Mouse (Mus musculus) C2C12 (cell line): Measurements from ENCODE around the gene Pan3. TPM values are rescaled to one million over a fixed set of nuclear protein-coding genes. Genes with fewer than 3 reads are reported as not detected.

Experiments used
- H3K27me3 ChIP-seq: one replicate; pipeline ENCODE4 v1.6.1; 2011; ENCODE audit not compliant: control insufficient read depth, insufficient read depth, insufficient read length
- H3K36me3 ChIP-seq: one replicate; pipeline ENCODE4 v1.6.1; 2011; ENCODE audit not compliant: control insufficient read depth, insufficient read depth
- H3K4me3 ChIP-seq: one replicate; pipeline ENCODE4 v1.5.1; 2011; ENCODE audit warnings: mild to moderate bottlenecking, control low read depth; ENCODE audit not compliant: poor library complexity, insufficient read depth, severe bottlenecking
- H3K79me2 ChIP-seq: one replicate; pipeline ENCODE4 v1.6.1; 2011; ENCODE audit not compliant: control insufficient read depth, insufficient read depth
- H3K79me3 ChIP-seq: one replicate; pipeline ENCODE4 v1.6.1; 2011; ENCODE audit warnings: low read depth, control low read depth
- H3ac ChIP-seq: one replicate; pipeline ENCODE3; 2011; ENCODE audit warnings: low read depth; ENCODE audit not compliant: control insufficient read depth, insufficient read length
- CEBPB ChIP-seq: IDR thresholded peaks from one replicate; pipeline ENCODE4 v1.6.1; 2011; ENCODE audit warnings: low read depth, mild to moderate bottlenecking, control low read depth, moderate library complexity
- CTCF ChIP-seq: IDR thresholded peaks from one replicate; pipeline ENCODE4 v1.5.1; 2011; ENCODE audit not compliant: control insufficient read depth, insufficient read depth, insufficient read length
- FOSL1 ChIP-seq: IDR thresholded peaks from one replicate; pipeline ENCODE4 v1.8.0; 2011; ENCODE audit warnings: mild to moderate bottlenecking, low read length; ENCODE audit not compliant: poor library complexity, insufficient read depth, severe bottlenecking
- MAX ChIP-seq: IDR thresholded peaks from one replicate; pipeline ENCODE4 v1.6.1; 2011; ENCODE audit warnings: mild to moderate bottlenecking, control low read depth
- MYOD1 ChIP-seq: IDR thresholded peaks from one replicate; pipeline ENCODE4 v1.6.1; 2011; ENCODE audit warnings: low read depth; ENCODE audit not compliant: control insufficient read depth, insufficient read length
- MYOG ChIP-seq: IDR thresholded peaks from one replicate; pipeline ENCODE4 v1.6.1; 2011; ENCODE audit not compliant: control insufficient read depth, insufficient read length; ENCODE audit errors: extremely low read depth
- USF1 ChIP-seq: IDR thresholded peaks from one replicate; pipeline ENCODE4 v1.6.1; 2011; ENCODE audit warnings: low read depth, mild to moderate bottlenecking, control low read depth, moderate library complexity
- polyA plus RNA-seq: library from polyadenylated mRNA; unstranded; fragments of >200 nt; fragmentation: generic; extraction: Trizol; gene quantifications from one replicate; pipeline ENCODE4 v1.2.1, GENCODE M21; 2012; ENCODE audit warnings: missing spikeins

The Pan3 gene
- polyA plus RNA-seq, 1 experiment, result 12.8 TPM

GRCm38 (mm10) chr5:147459821-147460567, 30.0 kb downstream of the Pan3 start:
- Histone ChIP-seq H3K79me2 (peaks cover 76% of the 10 kb centered on the region), H3K27me3 (no peaks in the 10 kb centered on the region), H3K36me3 (peaks cover 29% of the 10 kb centered on the region), H3ac (no peak overlapping the region), H3K79me3 (peaks cover 32% of the 10 kb centered on the region), H3K4me3 (no peak overlapping the region)
- TF ChIP-seq MYOG, result no peak
- no peak for TF ChIP-seq FOSL1
- no peak for TF ChIP-seq MAX
- TF ChIP-seq CEBPB, result no peak
- TF ChIP-seq MYOD1, result no peak
- no peak for TF ChIP-seq CTCF
- no peak for TF ChIP-seq USF1

- Histone ChIP-seq H3K36me3 (peaks cover 21% of the 10 kb centered on the region), H3ac (no peak overlapping the region), H3K79me3 (peaks cover 25% of the 10 kb centered on the region), H3K79me2 (peaks cover 73% of the 10 kb centered on the region), H3K4me3 (no peak overlapping the region), H3K27me3 (no peaks in the 10 kb centered on the region)
- TF ChIP-seq CTCF (no peak), CEBPB (no peak), USF1 (no peak), FOSL1 (no peak), MYOG (no peak), MAX (no peak)
Measured at GRCm38 (mm10) chr5:147463251-147463650, 33.3 kb downstream of the Pan3 start.

GRCm38 (mm10) chr5:147466361-147466760, 36.4 kb downstream of the Pan3 start:
- Histone ChIP-seq H3ac (no peak overlapping the region), H3K79me2 (peaks cover 47% of the 10 kb centered on the region), H3K27me3 (no peaks in the 10 kb centered on the region), H3K79me3 (peaks cover 19% of the 10 kb centered on the region), H3K4me3 (no peak overlapping the region), H3K36me3 (peaks cover 22% of the 10 kb centered on the region)
- TF ChIP-seq USF1 (no peak), MAX (no peak), MYOG (no peak), CEBPB (no peak), CTCF (no peak), MYOD1 (no peak), FOSL1 (no peak)

GRCm38 (mm10) chr5:147471163-147471562, 41.2 kb downstream of the Pan3 start:
- H3K27me3 ChIP-seq, result no peaks in the 10 kb centered on the region
- H3K79me3 ChIP-seq, result peaks cover 18% of the 10 kb centered on the region
- H3K4me3 ChIP-seq, result no peak overlapping the region
- H3K36me3 ChIP-seq, result peaks cover 9% of the 10 kb centered on the region
- H3K79me2 ChIP-seq, result peaks cover 59% of the 10 kb centered on the region
- no peak overlapping the region for H3ac ChIP-seq
- TF ChIP-seq USF1, result no peak
- TF ChIP-seq FOSL1, result no peak
- TF ChIP-seq CEBPB, result no peak
- TF ChIP-seq MYOD1, result no peak
- TF ChIP-seq MYOG, result no peak
- no peak for TF ChIP-seq MAX
- TF ChIP-seq CTCF, result no peak

- TF ChIP-seq MYOG (no peak), MYOD1 (no peak), CTCF (no peak)
- Histone ChIP-seq H3ac (no peak overlapping the region), H3K36me3 (peaks cover 9% of the 10 kb centered on the region), H3K27me3 (no peaks in the 10 kb centered on the region), H3K79me2 (peaks cover 63% of the 10 kb centered on the region), H3K79me3 (peaks cover 25% of the 10 kb centered on the region), H3K4me3 (no peak overlapping the region)
Measured at GRCm38 (mm10) chr5:147473071-147473470, 43.1 kb downstream of the Pan3 start.

- Histone ChIP-seq H3K4me3 (no peak overlapping the region), H3K79me3 (peaks cover 29% of the 10 kb centered on the region), H3K36me3 (peaks cover 9% of the 10 kb centered on the region), H3ac (no peak overlapping the region), H3K79me2 (peaks cover 71% of the 10 kb centered on the region), H3K27me3 (no peaks in the 10 kb centered on the region)
- TF ChIP-seq CTCF (no peak), MAX (no peak), USF1 (no peak), CEBPB (no peak), FOSL1 (no peak), MYOD1 (no peak), MYOG (no peak)
Measured at GRCm38 (mm10) chr5:147473856-147474255, 43.9 kb downstream of the Pan3 start.
